Mouse (Mus musculus) brown adipose tissue, adult 24 weeks (tissue): ENCODE data around the gene Nsg1. TPM values are rescaled to one million over a fixed set of nuclear protein-coding genes. Genes with fewer than 3 reads are reported as not detected.
A peak's percentile ranks its signal among the peaks of the same experiment; 100 is the strongest.

Source experiments
- H3K27ac ChIP-seq: fragments of 200-500 bp; replicated peaks from 2 replicates; pipeline ENCODE4 v1.5.1; 2012; ENCODE audit warnings: low read depth, mild to moderate bottlenecking, low read length
- H3K4me1 ChIP-seq: fragments of 200-500 bp; 2 replicates; pipeline ENCODE4 v1.6.1; 2012; ENCODE audit warnings: low read length, mixed read lengths; ENCODE audit not compliant: control insufficient read depth, insufficient read depth, insufficient read length
- H3K4me3 ChIP-seq: fragments of 200-500 bp; 2 replicates; pipeline ENCODE4 v1.5.1; 2012; ENCODE audit warnings: low read depth, mild to moderate bottlenecking, low read length, moderate library complexity; ENCODE audit not compliant: insufficient read depth
- polyA plus RNA-seq: library from polyadenylated mRNA; stranded (reverse); fragments of >200 nt; gene quantifications from 2 replicates; pipeline ENCODE4 v1.2.4, GENCODE M21; 2012; ENCODE audit not compliant: missing spikeins, insufficient read depth, insufficient read length

The Nsg1 gene
- polyA plus RNA-seq = 2.0 and 3.5 TPM in 2 replicates

DNA sequence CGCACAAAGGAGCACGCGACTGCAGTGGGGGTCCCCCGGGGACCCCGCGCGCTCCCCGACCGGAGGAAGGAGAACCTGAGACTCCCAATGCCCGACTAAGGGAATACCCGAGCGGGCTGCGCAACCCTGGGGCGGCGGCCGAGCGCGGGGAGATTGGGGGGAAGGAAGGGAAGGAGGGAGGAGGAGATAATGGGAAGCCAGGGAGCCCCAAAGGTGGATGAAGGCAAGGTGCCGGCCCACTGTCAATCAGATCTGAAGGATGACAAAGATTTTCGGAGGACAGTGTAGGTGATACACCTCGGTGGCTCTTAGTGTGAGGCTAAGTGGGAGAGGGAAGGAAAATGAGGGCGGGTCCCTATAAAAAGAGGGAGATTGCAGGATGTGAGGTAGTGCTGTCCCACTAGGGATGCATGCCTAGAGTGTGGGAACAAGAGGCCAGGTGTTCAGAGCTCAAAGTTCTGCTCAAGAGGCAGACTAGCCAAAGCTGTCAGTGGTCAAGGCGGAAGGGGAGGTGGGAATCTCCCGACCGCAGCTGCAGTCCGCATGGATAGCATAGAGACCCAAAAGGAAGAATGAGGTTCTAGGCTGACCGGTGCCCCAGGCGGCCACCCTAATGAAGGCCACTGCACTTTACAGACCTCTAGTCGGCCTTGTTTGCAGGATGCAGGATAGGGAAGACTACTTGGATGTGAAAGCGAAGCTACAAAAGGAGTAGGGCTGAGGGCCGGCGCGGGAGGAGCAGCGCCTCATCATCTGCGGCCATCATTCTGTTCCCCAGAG, at the start of gene Nsg1:
TSS of gene Nsg1 (minus strand) at position 274 of the 780 bp plus-strand sequence.
- Histone ChIP-seq H3K27ac (no peak within 1 kb of the TSS), H3K4me3 (peak within 1 kb of the TSS; percentile 84), H3K4me1 (no peaks in the 10 kb centered on the region)

DNA sequence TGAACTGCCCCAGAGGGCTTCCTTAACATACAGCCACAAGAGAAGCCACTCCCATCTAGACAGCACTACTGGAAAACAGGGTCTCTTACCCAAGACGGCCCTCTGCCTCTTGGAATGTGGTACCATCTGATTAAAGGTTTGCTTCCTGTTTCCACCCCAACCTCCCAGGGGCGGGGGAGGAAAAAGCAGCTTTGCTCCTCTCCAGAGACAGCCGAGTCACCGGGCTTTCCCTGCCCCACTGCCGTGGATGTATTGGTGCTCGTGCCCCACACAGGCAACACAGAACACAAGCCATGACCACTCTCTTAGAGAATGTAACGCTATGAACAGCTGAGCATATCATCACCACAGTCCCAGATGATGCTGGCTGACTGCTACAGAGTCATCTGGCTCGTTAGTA, 49.3 kb upstream of the Nsg1 start:
- H3K4me1 ChIP-seq = 0 out of 2 replicates have a peak, but pooled peaks cover 4% of the 10 kb centered on the region
- no peak overlapping the region for H3K4me3 ChIP-seq
- H3K27ac ChIP-seq = no peak overlapping the region

DNA sequence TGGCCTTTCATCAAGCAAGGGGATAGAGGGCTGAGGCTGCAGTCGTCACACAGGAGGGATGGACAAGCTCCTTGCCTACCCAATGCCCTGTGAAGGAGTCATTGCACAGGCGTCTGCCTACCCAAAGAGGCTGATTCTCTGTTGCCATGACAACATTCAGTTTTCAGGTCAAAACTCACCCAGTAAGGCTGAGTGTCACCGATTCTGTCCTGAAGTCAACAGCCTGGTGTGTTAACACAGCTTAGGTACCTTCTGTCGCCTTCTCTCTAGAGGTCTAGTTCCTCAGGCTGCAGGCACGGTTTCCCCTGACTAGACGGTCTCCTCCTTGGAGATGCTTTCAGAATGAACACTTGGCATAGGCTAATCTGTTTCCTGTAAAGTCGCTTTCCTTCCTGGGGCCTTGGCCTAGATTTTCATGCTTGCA, 45.6 kb upstream of the Nsg1 start:
- no peak overlapping the region for H3K27ac ChIP-seq
- H3K4me1 ChIP-seq = 0 out of 2 replicates have a peak, but pooled peaks cover 4% of the 10 kb centered on the region
- H3K4me3 ChIP-seq = no peak overlapping the region

DNA sequence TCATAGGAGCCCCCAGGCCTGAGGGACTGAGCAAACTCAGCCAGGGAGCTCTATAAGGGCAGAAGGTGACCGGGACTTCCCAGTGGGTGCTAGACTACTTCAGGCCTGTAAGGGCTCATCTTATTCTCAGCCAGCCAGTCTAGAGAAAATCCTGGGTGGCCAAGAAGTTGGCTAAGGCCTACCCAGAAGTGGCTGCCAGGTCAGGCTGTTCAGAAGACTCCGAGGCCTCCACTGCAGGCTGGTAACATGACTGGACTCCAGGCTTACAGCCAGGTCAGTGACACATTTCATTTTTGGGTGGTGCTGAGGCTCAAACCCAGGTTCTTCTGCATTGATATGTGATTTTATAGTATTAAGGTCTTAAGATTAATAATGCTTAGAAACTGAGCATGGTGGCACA, 40.0 kb upstream of the Nsg1 start:
- Histone ChIP-seq H3K4me1 (no peaks in the 10 kb centered on the region), H3K27ac (no peak overlapping the region), H3K4me3 (no peak overlapping the region)

DNA sequence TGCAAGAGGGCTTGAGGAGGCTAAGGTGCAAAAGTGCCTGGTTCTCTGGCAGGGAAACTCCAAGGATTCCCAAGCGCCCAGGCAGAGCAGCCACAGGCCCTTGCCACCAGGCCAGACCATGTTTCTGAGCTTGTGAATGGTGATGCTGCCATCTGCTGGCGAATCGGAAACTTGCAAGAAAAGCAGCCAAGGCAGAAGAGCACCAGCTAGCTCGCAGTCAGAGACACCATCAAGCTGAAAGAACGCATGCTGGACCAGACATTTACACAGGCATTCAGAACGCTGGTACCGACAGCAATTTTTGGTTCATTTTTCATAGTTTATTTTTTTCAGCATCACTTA, 37.7 kb upstream of the Nsg1 start:
- H3K4me3 ChIP-seq = no peak overlapping the region
- no peak overlapping the region for H3K27ac ChIP-seq
- no peaks in the 10 kb centered on the region for H3K4me1 ChIP-seq

DNA sequence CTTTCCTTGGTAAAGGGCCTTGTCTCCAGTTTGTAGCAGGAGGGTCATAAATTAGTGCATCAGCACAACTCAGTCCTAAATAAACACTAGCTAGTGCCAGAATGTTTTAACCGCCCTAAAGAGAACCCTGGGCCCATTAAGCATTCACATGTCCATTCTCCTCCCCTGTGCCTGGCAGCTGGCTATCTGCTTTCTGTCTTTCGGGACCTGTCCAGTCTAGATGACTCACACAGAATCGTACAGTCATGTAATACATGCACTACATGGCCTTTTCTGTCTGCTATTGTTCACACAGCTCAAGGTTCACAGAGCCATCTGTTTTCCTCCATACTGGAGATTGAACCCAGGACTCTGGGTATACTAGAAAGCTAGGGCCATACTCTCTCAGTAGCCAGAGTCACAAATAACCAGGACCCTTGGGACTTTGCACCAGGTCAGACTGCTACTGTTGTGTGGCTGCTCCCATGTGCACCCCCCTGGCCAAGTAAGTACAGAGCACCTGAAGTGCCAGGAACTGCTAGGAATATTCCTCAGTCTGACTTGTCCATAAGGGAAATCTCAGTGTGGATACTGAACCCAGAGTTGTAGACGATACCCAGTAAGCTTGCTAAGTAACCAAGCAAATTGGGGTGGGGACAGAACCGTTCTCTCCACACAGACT, 37.2 kb upstream of the Nsg1 start:
- no peak overlapping the region for H3K4me3 ChIP-seq
- no peak overlapping the region for H3K27ac ChIP-seq
- H3K4me1 ChIP-seq = no peaks in the 10 kb centered on the region

GRCm38 (mm10) chr5:38195941-38196340, 36.2 kb upstream of the Nsg1 start:
- Histone ChIP-seq H3K4me3 (no peak overlapping the region), H3K4me1 (no peaks in the 10 kb centered on the region), H3K27ac (no peak overlapping the region)

GRCm38 (mm10) chr5:38194946-38195345, 35.2 kb upstream of the Nsg1 start:
- H3K4me3 ChIP-seq = no peak overlapping the region
- no peak overlapping the region for H3K27ac ChIP-seq
- H3K4me1 ChIP-seq = no peaks in the 10 kb centered on the region

DNA sequence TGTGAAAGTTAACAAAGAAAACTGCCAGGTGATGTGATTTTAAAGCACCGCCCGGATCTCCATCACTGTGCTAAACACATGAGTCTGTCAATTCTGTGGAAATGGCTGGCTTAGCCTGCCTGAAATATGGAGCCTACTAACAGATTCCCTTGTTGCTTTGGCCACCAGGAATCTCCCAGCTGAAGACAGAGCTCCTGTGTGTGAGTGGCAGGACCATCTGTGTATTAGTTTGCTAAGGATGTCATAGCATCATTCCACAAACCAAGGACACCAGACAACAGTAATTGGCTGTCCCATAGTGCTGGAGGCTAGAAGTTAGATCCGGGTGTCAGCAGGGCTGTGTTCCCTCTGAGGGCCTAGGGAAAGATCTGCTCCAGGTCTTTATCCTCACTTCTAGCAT, 31.2 kb upstream of the Nsg1 start:
- Histone ChIP-seq H3K4me3 (no peak overlapping the region), H3K27ac (no peak overlapping the region), H3K4me1 (no peaks in the 10 kb centered on the region)

DNA sequence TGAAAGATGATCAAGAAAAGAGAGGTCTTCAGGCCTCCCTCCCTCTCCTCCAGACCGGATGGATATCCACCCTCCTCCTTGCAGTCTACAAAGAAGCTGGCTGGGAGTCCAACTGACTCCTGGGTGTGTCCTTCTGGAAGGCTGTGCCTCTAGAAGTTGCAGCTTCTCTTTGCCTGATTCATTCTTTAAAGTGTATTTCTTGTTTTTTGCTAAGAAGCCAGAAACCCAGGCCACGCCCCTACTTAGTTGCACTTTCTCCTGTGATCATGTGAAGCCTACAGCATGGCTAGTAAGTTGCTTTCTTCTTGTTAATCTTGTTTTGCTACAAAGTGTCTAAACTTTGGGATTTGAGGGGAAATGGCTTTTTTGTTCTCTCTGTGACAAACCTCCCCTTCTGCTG, 27.3 kb upstream of the Nsg1 start:
- Histone ChIP-seq H3K4me1 (no peaks in the 10 kb centered on the region), H3K27ac (no peak overlapping the region), H3K4me3 (no peak overlapping the region)

DNA sequence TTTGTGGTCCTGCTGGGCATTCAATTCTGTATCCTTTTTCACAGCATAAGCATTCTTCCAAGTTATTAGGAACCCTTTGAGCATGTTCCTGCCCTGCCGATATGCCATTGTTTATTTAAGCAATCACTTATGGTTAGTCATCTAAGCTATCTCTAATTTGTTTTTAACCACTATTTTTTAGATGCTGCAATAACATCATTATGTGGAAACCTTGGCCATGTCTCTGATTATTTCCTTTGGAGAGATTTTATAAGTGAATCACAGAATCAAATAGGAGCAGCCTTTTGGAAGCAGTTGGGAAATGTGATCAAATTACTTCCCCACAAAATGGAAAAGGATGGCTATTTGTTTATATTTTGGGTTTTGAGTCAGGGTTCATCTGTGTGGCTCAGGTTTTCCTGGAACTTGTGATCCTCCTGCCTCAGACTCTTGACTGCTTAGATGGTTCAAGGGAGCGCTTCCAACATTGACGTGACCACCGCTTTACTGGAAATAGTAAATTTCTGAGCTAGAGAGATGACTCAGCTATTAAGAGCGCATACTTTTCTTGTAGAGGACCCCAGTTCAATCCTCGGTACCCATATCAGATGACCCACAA, 25.1 kb upstream of the Nsg1 start:
- no peak overlapping the region for H3K4me3 ChIP-seq
- H3K4me1 ChIP-seq = no peaks in the 10 kb centered on the region

GRCm38 (mm10) chr5:38174256-38174912, 14.7 kb upstream of the Nsg1 start:
- no peak overlapping the region for H3K4me3 ChIP-seq
- H3K4me1 ChIP-seq = no peaks in the 10 kb centered on the region
- H3K27ac ChIP-seq = no peak overlapping the region

More for the DNA sequence above, 25.1 kb upstream of the Nsg1 start:
- no peak overlapping the region for H3K27ac ChIP-seq

GRCm38 (mm10) chr5:38173766-38174165, 14.1 kb upstream of the Nsg1 start:
- Histone ChIP-seq H3K27ac (no peak overlapping the region), H3K4me3 (no peak overlapping the region), H3K4me1 (no peaks in the 10 kb centered on the region)

DNA sequence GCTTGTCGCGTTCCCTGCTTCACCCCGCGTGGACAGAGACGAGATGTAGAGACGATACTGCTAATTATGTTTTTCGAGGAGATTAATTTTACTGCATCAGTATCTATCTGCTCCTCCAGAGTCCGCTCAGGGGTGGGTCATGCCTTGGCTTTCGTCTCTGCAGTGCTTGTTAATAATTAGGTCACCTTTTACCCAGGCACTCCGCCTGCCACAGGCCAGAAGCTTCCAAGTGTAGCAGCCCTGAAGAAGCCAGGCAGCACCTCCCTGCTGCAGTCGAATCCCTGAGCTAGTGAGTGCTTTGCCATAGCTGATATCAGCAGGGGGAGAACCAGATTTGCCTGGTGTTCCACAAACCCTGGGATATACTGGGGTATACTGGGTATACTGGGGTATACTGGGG, 8.8 kb upstream of the Nsg1 start:
- no peaks in the 10 kb centered on the region for H3K4me1 ChIP-seq
- H3K27ac ChIP-seq = no peak overlapping the region
- no peak overlapping the region for H3K4me3 ChIP-seq

DNA sequence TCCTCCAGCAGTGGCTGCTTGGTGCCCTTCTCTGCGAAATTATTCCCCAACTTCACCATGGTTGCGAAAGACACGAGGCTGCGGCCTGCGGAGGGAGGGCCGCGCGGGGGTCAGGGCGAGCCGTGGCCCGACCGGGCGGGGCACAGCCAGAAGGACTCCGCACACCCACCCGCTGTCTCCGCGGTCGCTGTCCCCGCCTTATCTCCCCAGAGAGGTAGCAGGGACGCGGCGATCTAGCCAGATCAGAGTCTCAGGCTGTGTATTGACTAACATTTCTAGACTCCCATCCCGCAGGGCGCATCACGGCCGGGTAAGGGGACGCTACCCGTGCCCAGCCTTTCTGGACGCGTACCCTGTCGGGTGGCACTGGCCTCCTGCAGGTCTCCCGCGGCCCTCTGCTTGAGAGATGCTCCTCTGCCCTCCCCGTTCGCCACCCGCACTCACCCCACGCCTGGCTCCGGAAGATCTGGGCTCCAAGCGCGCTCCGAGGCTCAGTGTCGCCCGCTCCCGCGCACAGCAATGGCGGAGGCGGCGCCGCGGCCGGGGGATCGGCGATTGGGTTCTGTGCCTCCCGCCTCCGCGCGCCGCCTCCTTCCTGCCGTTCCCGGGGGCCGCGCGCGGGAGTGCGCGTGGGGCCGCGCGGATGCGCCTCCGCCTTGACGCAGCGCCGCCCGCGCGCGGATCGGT, 617 bp downstream of the Nsg1 start:
- peak overlapping the region; percentile 84 for H3K4me3 ChIP-seq
- no peak overlapping the region for H3K27ac ChIP-seq
- H3K4me1 ChIP-seq = no peaks in the 10 kb centered on the region
